Mouse (Mus musculus): ENCODE results near the gene Aggf1.

Gene Aggf1

DNA sequence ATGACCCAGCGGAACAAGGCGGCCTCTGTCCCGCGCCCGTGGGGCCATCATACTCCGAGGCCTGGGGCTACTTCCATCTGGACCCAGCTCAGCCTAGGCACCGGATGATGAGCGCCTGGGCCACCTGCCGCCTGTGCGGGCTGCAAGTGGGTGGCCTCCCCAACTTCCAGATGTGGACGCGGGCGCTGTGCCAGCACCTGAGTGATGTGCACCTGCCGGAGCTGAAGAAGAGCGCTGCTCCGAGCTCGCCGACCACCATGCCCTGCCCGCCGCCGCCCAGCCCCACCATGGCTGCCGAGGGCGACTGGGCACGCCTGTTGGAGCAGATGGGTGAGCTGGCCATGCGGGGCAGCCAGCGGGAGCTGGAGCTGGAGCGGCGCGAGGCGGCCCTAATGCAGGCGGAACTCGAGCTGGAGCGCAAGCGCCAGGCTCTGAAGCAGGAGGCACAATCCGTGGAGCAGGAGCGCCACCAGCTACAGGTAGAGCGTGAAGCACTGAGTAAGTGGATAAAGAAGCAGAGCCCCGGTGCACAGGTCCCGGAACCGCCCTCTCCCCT lies 39.0 kb downstream of the Aggf1 start:
- DNase-seq (ENCODE audit: extremely low read depth, insufficient read length, low spot score), result no peak

- no peak for DNase-seq (ENCODE audit: extremely low read depth, insufficient read length, low spot score)
Observed at GRCm38 (mm10) chr13:95332086-95332899, 42.9 kb downstream of the Aggf1 start.

DNA sequence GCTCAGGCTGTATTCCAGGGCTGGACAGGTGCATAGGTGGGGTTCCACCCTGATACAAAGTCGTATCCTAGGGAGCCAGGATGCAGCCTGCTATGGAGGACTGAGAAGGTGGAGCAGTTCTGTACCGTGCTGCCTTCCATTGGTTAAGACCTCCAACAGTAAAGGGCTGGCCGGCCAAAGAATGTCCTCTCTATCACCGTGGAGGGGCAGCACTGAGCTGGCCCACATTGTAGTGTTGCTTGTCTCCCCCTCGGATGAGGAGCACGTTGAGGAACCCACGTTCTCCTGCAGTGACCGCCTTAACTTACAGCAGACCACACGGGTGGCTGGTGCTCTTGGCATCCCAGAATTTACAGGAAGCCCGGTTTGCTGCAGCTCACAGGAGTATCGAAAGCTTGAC lies 44.6 kb downstream of the Aggf1 start:
- no peak for DNase-seq (ENCODE audit: extremely low read depth, insufficient read length, low spot score)

- DNase-seq (ENCODE audit: extremely low read depth, insufficient read length, low spot score), result no peak
Observed at GRCm38 (mm10) chr13:95328767-95329166, 46.4 kb downstream of the Aggf1 start.

GRCm38 (mm10) chr13:95327345-95327741 lies 47.8 kb downstream of the Aggf1 start:
- DNase-seq (ENCODE audit: extremely low read depth, insufficient read length, low spot score), result no peak

DNA sequence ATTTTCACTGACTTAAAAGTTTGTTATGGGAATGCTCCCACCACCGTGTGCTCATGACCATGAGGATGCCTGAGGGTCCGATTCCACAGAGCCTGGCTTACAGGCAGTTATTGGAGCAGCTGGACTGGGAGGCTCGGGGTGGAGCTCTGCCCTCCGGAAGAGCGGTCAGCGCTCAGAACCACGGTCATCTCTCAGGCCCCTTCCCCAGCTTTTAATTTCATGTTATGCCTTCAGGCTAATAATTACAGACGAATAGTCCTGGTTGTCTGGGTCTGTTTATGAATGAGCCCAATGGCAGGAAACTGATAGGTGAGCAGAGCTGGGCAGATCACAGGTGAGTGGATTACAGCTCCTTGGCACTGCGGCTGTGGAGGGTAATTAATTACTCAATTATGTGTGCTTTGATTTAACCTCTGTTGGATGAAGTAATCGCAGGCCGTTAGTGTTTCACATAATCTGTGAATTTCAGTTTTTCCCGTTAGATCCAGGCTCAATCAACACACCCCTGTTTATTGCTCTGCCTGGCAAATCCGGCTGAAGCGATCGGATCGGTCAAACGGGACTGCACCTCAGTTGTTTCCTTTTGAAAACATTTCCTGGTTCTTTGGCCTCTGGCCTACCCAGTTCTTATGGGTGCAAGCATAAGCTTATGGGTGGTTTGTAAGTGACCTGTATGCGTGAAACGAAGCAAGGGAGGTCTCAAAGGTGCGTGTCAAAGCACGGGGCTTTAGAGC lies 48.4 kb downstream of the Aggf1 start:
- no peak for DNase-seq (ENCODE audit: extremely low read depth, insufficient read length, low spot score)

DNA sequence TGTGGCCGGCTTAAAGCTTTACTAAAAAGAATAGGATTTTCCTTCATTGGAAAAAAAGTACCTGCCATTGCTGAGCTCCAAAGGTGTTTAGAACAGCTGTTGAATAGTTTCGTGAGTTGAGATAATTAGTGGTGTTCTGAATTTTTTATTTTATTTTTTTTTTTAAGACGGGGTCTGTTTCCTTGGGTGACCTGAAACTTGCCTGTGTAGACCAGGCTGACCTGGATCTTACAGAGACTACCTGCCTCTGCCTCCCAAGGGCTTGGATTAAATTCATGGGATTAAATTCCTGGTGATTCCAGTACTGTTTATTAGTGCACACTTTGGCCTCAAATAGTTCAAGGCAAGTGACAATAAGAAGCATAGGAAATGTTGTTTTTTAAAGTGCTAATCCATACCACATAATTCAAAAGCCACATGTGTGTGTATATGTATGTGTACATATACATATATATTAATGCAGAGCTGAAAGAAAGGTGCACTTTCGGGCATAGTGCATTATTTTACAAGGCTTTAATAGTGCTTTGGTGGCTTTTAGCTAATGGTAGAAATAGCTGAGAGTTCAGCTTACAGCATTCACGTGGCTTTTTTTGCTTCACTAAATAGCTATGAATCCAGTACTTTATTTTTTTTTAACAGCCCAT lies 49.1 kb downstream of the Aggf1 start:
- no peak for DNase-seq (ENCODE audit: extremely low read depth, insufficient read length, low spot score)

DNA sequence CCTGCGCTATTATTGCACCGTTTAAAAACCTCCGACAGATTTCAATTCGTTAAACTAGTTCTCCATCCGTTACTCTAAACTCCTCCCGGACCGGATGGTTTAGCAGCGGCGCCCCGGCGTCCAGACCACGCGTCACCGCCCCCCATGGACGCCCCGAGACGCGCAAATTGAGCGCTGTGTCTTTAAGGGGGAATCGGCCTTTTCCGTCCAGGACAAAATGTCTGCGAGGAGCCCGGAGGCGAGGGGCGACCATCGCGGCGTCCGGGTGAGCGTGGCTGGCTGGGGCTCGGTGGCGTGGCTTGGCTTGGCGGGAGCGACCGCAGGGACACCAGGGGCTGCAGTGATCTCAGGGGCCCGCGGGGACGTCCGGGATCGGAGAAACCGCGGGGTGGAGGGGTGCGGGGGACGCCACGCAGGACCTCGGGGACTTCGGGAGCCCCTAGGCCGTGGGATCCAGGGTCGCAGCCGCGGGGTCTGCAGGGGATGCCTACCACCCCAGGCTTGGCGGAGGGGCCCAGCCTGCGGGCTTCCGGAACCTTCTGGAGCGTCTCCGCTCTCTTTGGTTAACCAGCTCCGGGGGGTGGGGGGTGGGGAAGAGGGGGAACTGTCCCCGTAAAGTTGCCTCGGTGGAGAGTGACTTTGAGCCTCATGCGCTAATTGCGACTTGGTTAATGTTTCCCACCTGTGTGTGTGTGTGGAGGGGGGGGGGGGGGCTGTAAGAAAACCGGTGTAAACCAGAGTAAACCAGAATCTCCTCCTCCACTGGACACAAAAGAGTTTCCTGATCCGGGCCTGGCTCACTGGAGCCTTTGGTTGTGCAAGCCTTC lies 49.9 kb downstream of the Aggf1 start:
- peak; percentile 88 for DNase-seq (ENCODE audit: extremely low read depth, insufficient read length, low spot score)

- no peak for DNase-seq (ENCODE audit: extremely low read depth, insufficient read length, low spot score)
Observed at GRCm38 (mm10) chr13:95324626-95325079, 50.5 kb downstream of the Aggf1 start.

- DNase-seq (ENCODE audit: extremely low read depth, insufficient read length, low spot score), result no peak
Observed at GRCm38 (mm10) chr13:95323950-95324625, 51.1 kb downstream of the Aggf1 start.

GRCm38 (mm10) chr13:95323400-95323799 lies 51.8 kb downstream of the Aggf1 start, which contains the start of gene Zbed3:
Gene Zbed3 (plus strand): TSS chr13:95323612.
- DNase-seq (ENCODE audit: extremely low read depth, insufficient read length, low spot score), result no peak

DNA sequence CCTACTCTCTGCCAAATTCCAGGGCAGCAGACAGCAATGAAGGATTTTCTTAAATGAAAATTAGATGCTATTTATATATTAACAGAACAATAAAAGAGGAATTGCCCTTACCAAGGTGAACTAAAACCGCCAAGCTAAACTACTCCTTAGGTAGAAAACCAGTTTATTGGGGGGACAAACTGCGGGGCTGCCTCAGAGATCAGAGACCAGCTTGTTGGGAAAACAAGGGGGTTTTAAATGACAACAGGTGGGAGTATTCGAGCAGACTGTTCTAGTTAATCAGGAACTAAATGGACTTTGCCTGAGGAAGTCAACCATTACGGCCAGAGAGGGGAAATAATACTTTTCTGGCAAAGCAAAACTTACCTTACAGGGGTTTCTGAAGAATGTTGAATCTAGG lies 54.7 kb downstream of the Aggf1 start:
- DNase-seq (ENCODE audit: extremely low read depth, insufficient read length, low spot score), result no peak

DNA sequence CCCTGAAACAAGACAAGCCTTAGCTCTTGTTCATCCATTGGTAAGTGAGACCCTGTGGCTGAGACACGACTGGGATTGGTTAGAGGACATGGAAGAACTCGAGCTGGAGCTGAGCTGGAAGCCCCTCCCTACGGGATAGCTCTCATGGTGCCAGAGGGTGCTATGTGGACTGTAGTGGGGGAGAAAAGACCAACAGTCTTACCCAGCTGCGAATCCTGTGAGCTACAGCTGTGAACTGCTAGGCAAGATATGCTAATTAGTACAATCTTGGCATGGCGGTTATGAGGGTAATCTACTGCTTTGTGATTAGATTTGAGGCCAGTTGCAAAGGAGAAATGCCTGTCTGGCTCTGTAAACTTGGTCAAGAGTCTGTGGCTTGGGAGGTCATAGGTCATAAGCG lies 56.0 kb downstream of the Aggf1 start:
- no peak for DNase-seq (ENCODE audit: extremely low read depth, insufficient read length, low spot score)

- DNase-seq (ENCODE audit: extremely low read depth, insufficient read length, low spot score), result no peak
Observed at GRCm38 (mm10) chr13:95312016-95312415, 63.1 kb downstream of the Aggf1 start.

DNA sequence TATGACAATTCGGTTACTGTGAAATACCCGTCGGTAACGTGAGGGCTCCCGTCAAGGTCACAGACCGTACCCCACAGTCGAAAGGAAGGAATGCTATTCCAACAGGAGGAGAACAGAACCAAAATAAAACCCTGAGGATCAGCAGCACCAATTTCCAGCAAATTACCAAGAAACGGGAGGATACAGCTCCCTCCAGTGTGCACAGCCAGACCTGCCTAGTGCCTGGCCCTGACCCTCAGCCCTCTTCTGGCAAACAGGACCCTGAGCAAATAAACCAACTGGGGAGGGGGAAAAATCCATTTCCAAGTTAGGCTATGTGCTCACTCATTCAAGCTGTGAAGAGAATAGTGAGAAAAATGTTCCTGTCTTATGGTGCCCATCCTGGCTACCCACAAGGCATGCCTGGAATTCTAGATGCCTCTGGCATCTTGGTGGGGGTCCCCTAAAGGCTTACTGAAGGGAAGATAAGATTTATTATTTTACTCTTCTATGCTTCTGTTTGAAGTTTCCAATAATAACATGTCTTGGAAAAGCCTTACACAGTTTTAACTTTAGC lies 68.0 kb downstream of the Aggf1 start:
- no peak for DNase-seq (ENCODE audit: extremely low read depth, insufficient read length, low spot score)

DNA sequence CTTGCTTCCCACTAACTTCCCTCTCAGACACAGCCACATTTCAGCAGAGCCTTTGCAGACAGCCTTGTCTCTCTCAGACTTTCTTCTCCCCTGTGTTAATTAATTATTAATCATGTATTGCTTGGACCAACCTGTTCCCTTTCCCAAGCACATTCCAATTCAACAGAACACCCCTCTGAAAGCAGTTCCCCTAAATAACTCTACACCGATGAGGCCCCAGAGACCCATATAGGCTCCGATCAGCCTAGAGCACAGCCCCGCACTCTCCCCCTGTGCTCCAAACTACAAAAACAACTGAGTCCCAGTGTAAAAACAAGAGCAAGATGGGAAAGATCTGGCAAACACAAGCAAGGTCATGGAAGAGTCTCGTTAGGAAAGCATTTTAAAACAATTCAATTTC lies 68.6 kb downstream of the Aggf1 start:
- no peak for DNase-seq (ENCODE audit: extremely low read depth, insufficient read length, low spot score)
